Mouse (Mus musculus) CD4-positive naive resting alpha-beta T cell, adult 57 days (primary cell): ENCODE results near the gene 4933424G06Rik. TPM values are rescaled to one million over a fixed set of nuclear protein-coding genes. Genes with fewer than 3 reads are reported as not detected.

Source experiments
- total RNA-seq: library from RNA; stranded (reverse); gene quantifications from one replicate; pipeline ENCODE4 v1.2.4, GENCODE M21; 2023

4933424G06Rik gene
- not detected for total RNA-seq

GRCm38 (mm10) chr1:36709854-36710280 lies at the start of gene 4933424G06Rik:
TSS of gene 4933424G06Rik (plus strand) at chr1:36710149.

GRCm38 (mm10) chr1:36682620-36683355 lies 27.2 kb upstream of the 4933424G06Rik start, which contains the start of gene Fam178b:
TSS of gene Fam178b (minus strand) at chr1:36683183.

GRCm38 (mm10) chr1:36691271-36692155 lies 18.4 kb upstream of the 4933424G06Rik start, which contains the start of gene Cox5b:
TSS of gene Cox5b (plus strand) at chr1:36691449.

GRCm38 (mm10) chr1:36714311-36714710 lies 4.4 kb downstream of the 4933424G06Rik start, which contains the start of gene Actr1b:
TSS of gene Actr1b (minus strand) at chr1:36714422.

GRCm38 (mm10) chr1:36761568-36761967 lies 51.6 kb downstream of the 4933424G06Rik start, which contains the start of gene Zap70:
TSS of gene Zap70 (plus strand) at chr1:36761798.

Other genes with a start within 250 kb of the 4933424G06Rik start
- 19.5 TPM for gene Cnnm4, start 238.5 kb upstream of the 4933424G06Rik start, total RNA-seq
- 47.6 TPM for gene Cnnm3, start 198.3 kb upstream of the 4933424G06Rik start, total RNA-seq
- 31.5 TPM for gene Ankrd23, start 173.3 kb upstream of the 4933424G06Rik start, total RNA-seq
- gene Gm42417, start 170.7 kb upstream of the 4933424G06Rik start, total RNA-seq: not detected
- 26.5 TPM for gene Ankrd39, start 162.7 kb upstream of the 4933424G06Rik start, total RNA-seq
- 1.4 TPM for gene Sema4c, start 151.8 kb upstream of the 4933424G06Rik start, total RNA-seq
- gene Fam178b, start 27.0 kb upstream of the 4933424G06Rik start, total RNA-seq: not detected
- 235 TPM for gene Cox5b, start 18.7 kb upstream of the 4933424G06Rik start, total RNA-seq
- gene Actr1b, start 4.3 kb downstream of the 4933424G06Rik start, total RNA-seq: 253 TPM
- gene Zap70, start 51.6 kb downstream of the 4933424G06Rik start, total RNA-seq: 236 TPM
- 72.9 TPM for gene Tmem131, start 233.5 kb downstream of the 4933424G06Rik start, total RNA-seq